Mouse (Mus musculus): ENCODE measurements around the gene Napa.

- TF ChIP-seq CTCF (IDR thresholded peaks at IDR 0.05; ENCODE audit: control insufficient read depth, insufficient read depth, insufficient replicate concordance, low read depth, low read length) (no peak), POLR2A (IDR thresholded peaks at IDR 0.05; ENCODE audit: control insufficient read depth, low read depth, low read length) (no peak)
Observed at GRCm38 (mm10) chr7:16111284-16112090, 13.2 kb downstream of the Napa start.

Data from testis, adult 2 months (tissue).